Mouse (Mus musculus) embryonic facial prominence, embryonic 15.5 days (tissue): ENCODE measurements at regions not wholly inside any gene's neighbourhood (a gene's known extent, or its start where the extent isn't known, plus 50 kb on each side); places are given as distances from the start of the nearest gene placed in this dataset.

ENCODE experiments used
- ATAC-seq: fragments of 200-750 bp; cut with Nextera tagmentation; 2 replicates; pipeline ENCODE4 v1.8.0; 2017; ENCODE audit warnings: low read depth, moderate TSS enrichment; ENCODE audit not compliant: insufficient number of reproducible peaks, low FRiP score, low TSS enrichment
- H3K27ac ChIP-seq: fragments of 300-500 bp; sonication (generic); replicated peaks from 2 replicates; pipeline ENCODE4 v1.5.1; 2015; ENCODE audit warnings: mild to moderate bottlenecking, inconsistent platforms
- H3K27me3 ChIP-seq: fragments of 300-500 bp; sonication (generic); 2 replicates; pipeline ENCODE4 v1.6.1; 2015; ENCODE audit warnings: inconsistent platforms
- H3K36me3 ChIP-seq: fragments of 300-500 bp; sonication (generic); 2 replicates; pipeline ENCODE4 v1.6.1; 2015; ENCODE audit warnings: mild to moderate bottlenecking, inconsistent platforms
- H3K4me1 ChIP-seq: fragments of 300-500 bp; sonication (generic); 2 replicates; pipeline ENCODE4 v1.6.1; 2015; ENCODE audit warnings: inconsistent platforms
- H3K4me2 ChIP-seq: fragments of 300-500 bp; sonication (generic); replicated peaks from 2 replicates; pipeline ENCODE4 v1.6.1; 2015; ENCODE audit warnings: mild to moderate bottlenecking, inconsistent platforms
- H3K4me3 ChIP-seq: fragments of 300-500 bp; sonication (generic); replicated peaks from 2 replicates; pipeline ENCODE4 v1.5.1; 2015; ENCODE audit warnings: mild to moderate bottlenecking, inconsistent platforms
- H3K9ac ChIP-seq: fragments of 300-500 bp; sonication (generic); 2 replicates; pipeline ENCODE4 v1.6.1; 2015; ENCODE audit warnings: inconsistent platforms
- H3K9me3 ChIP-seq: fragments of 300-500 bp; sonication (generic); replicated peaks from 2 replicates; pipeline ENCODE4 v1.6.1; 2016; ENCODE audit warnings: inconsistent platforms
- WGBS: fragments of 180-500 bp; shearing (Covaris S2); methylation state at CpG from one replicate; pipeline ENCODE4 v1.1.7; 2015; 5-methylcytosine and 5-hydroxymethylcytosine counted together

GRCm38 (mm10) chr13:28750949-28751692 is 202.4 kb downstream of the Sox4 start:
- no peak for ATAC-seq
- 56% methylated on average over 11 of the region's 11 CpGs for WGBS
- H3K27ac ChIP-seq: no peak overlapping the region; the same call in 1 of the 2 replicates
- no peak overlapping the region for H3K4me2 ChIP-seq
- H3K9me3 ChIP-seq: no peaks in the 10 kb centered on the region
- no peaks in the 10 kb centered on the region for H3K36me3 ChIP-seq
- no peak overlapping the region for H3K9ac ChIP-seq
- H3K27me3 ChIP-seq: no peaks in the 10 kb centered on the region
- H3K4me1 ChIP-seq: peaks cover 28% of the 10 kb centered on the region
- H3K4me3 ChIP-seq: no peak overlapping the region

- Histone ChIP-seq H3K27me3 (no peaks in the 10 kb centered on the region), H3K9me3 (no peaks in the 10 kb centered on the region), H3K4me2 (no peak overlapping the region), H3K9ac (no peak overlapping the region), H3K27ac (no peak overlapping the region), H3K36me3 (no peaks in the 10 kb centered on the region), H3K4me3 (no peak overlapping the region), H3K4me1 (peaks cover 16% of the 10 kb centered on the region)
- ATAC-seq: no peak
- 62% methylated on average over 7 of the region's 7 CpGs for WGBS
Measured at GRCm38 (mm10) chr13:28740158-28740670, 213.3 kb downstream of the Sox4 start.

- no peak overlapping the region for H3K4me3 ChIP-seq
- ATAC-seq: peak; percentile 19; the same call in 1 of the 2 replicates
- no peaks in the 10 kb centered on the region for H3K9me3 ChIP-seq
- 41% methylated on average over 8 of the region's 8 CpGs for WGBS
- H3K4me1 ChIP-seq: peaks cover 16% of the 10 kb centered on the region
- H3K27me3 ChIP-seq: no peaks in the 10 kb centered on the region
- H3K9ac ChIP-seq: no peak overlapping the region
- no peak overlapping the region; the same call in 1 of the 2 replicates for H3K27ac ChIP-seq
- H3K4me2 ChIP-seq: no peak overlapping the region
- H3K36me3 ChIP-seq: no peaks in the 10 kb centered on the region
Measured at GRCm38 (mm10) chr13:28738160-28739100, 215.1 kb downstream of the Sox4 start.

GRCm38 (mm10) chr13:28732475-28732874 is 221.0 kb downstream of the Sox4 start:
- no peak for ATAC-seq
- H3K9me3 ChIP-seq: no peaks in the 10 kb centered on the region
- no peak overlapping the region for H3K9ac ChIP-seq
- no peaks in the 10 kb centered on the region for H3K36me3 ChIP-seq
- WGBS: 67% methylated on average over 1 of the region's 1 CpGs
- no peak overlapping the region for H3K4me3 ChIP-seq
- no peak overlapping the region for H3K4me2 ChIP-seq
- H3K27ac ChIP-seq: no peak overlapping the region
- no peaks in the 10 kb centered on the region; the same call in 1 of the 2 replicates for H3K4me1 ChIP-seq
- H3K27me3 ChIP-seq: no peaks in the 10 kb centered on the region

GRCm38 (mm10) chr13:28732036-28732435 is 221.5 kb downstream of the Sox4 start:
- Histone ChIP-seq H3K9ac (no peak overlapping the region), H3K4me1 (no peaks in the 10 kb centered on the region), H3K9me3 (no peaks in the 10 kb centered on the region), H3K4me3 (no peak overlapping the region), H3K27me3 (no peaks in the 10 kb centered on the region), H3K36me3 (no peaks in the 10 kb centered on the region), H3K4me2 (no peak overlapping the region), H3K27ac (no peak overlapping the region)
- WGBS: 82% methylated on average over 3 of the region's 3 CpGs
- ATAC-seq: no peak

GRCm38 (mm10) chr13:28730059-28730580 is 223.4 kb downstream of the Sox4 start:
- H3K9ac ChIP-seq: no peak overlapping the region
- no peak overlapping the region for H3K27ac ChIP-seq
- H3K9me3 ChIP-seq: no peaks in the 10 kb centered on the region
- ATAC-seq: no peak
- no peaks in the 10 kb centered on the region for H3K27me3 ChIP-seq
- no peak overlapping the region for H3K4me2 ChIP-seq
- no peaks in the 10 kb centered on the region for H3K4me1 ChIP-seq
- WGBS: 62% methylated on average over 8 of the region's 8 CpGs
- no peak overlapping the region for H3K4me3 ChIP-seq
- H3K36me3 ChIP-seq: no peaks in the 10 kb centered on the region

GRCm38 (mm10) chr13:28728768-28729167 is 224.7 kb downstream of the Sox4 start:
- no peak overlapping the region for H3K4me2 ChIP-seq
- no peaks in the 10 kb centered on the region for H3K27me3 ChIP-seq
- 73% methylated on average over 5 of the region's 5 CpGs for WGBS
- H3K9ac ChIP-seq: no peak overlapping the region
- no peaks in the 10 kb centered on the region for H3K9me3 ChIP-seq
- no peak overlapping the region for H3K4me3 ChIP-seq
- no peaks in the 10 kb centered on the region for H3K4me1 ChIP-seq
- ATAC-seq: no peak
- no peaks in the 10 kb centered on the region for H3K36me3 ChIP-seq
- no peak overlapping the region for H3K27ac ChIP-seq

GRCm38 (mm10) chr13:28724300-28724699 is 229.2 kb downstream of the Sox4 start:
- ATAC-seq: no peak
- Histone ChIP-seq H3K9me3 (no peaks in the 10 kb centered on the region), H3K4me3 (no peak overlapping the region), H3K4me1 (peaks cover 21% of the 10 kb centered on the region), H3K27ac (no peak overlapping the region), H3K27me3 (no peaks in the 10 kb centered on the region), H3K36me3 (no peaks in the 10 kb centered on the region), H3K9ac (no peak overlapping the region), H3K4me2 (no peak overlapping the region)
- WGBS: 73% methylated on average over 3 of the region's 3 CpGs

- no peak overlapping the region for H3K4me3 ChIP-seq
- H3K27me3 ChIP-seq: no peaks in the 10 kb centered on the region
- H3K9ac ChIP-seq: no peak overlapping the region
- no peaks in the 10 kb centered on the region for H3K36me3 ChIP-seq
- peaks cover 36% of the 10 kb centered on the region for H3K4me1 ChIP-seq
- H3K27ac ChIP-seq: 0 out of 2 replicates have a peak overlapping the region, but pooled peaks have one; percentile 7
- 60% methylated on average over 2 of the region's 2 CpGs for WGBS
- no peak overlapping the region for H3K4me2 ChIP-seq
- no peak for ATAC-seq
- H3K9me3 ChIP-seq: no peaks in the 10 kb centered on the region
Measured at GRCm38 (mm10) chr13:28722074-28722473, 231.4 kb downstream of the Sox4 start.

GRCm38 (mm10) chr13:28721548-28721981 is 231.9 kb downstream of the Sox4 start:
- Histone ChIP-seq H3K36me3 (no peaks in the 10 kb centered on the region), H3K4me3 (no peak overlapping the region), H3K4me1 (peaks cover 36% of the 10 kb centered on the region), H3K27ac (no peak overlapping the region), H3K27me3 (no peaks in the 10 kb centered on the region), H3K4me2 (no peak overlapping the region), H3K9me3 (no peaks in the 10 kb centered on the region), H3K9ac (no peak overlapping the region)
- no peak for ATAC-seq
- WGBS: 65% methylated on average over 11 of the region's 11 CpGs
